Mouse (Mus musculus): Measurements from ENCODE around the gene Ubn1.

Ubn1 gene

GRCm38 (mm10) chr16:5049774-5050234, at the start of gene Ubn1, which contains the start of gene Glyr1:
Ubn1 (plus strand) TSS chr16:5050057.
Glyr1 (minus strand) TSS chr16:5049863.
- peak; percentile 100 for DNase-seq

GRCm38 (mm10) chr16:5000611-5001010, 49.2 kb upstream of the Ubn1 start:
- DNase-seq = no peak

DNA sequence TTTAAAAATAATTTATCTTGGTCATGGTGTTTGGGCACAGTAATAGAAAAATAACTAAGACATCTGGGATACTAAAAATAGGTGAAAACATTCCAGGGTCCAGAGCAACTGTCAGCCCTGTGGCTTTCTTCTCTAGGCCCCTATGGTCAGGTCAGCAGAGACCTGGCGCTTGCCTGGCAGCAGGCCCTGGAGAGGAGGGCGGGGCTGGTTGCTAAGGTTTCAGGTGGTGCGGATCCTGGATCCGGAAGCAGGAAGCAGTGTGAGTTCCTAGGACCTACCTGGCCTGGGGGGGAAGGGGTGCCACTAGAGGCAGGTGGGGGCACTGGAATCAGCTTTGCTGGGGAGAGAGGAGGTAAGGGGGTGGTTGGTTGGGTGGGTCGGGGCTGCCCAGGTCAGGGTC, 42.8 kb upstream of the Ubn1 start, which contains the start of gene Smim22:
Smim22 (plus strand) TSS at position 222 of the 400 bp plus-strand sequence.
- DNase-seq = no peak

GRCm38 (mm10) chr16:5007492-5007891, 42.4 kb upstream of the Ubn1 start:
- DNase-seq = peak; percentile 6

- DNase-seq = no peak
Observed at GRCm38 (mm10) chr16:5008076-5008475, 41.8 kb upstream of the Ubn1 start.

DNA sequence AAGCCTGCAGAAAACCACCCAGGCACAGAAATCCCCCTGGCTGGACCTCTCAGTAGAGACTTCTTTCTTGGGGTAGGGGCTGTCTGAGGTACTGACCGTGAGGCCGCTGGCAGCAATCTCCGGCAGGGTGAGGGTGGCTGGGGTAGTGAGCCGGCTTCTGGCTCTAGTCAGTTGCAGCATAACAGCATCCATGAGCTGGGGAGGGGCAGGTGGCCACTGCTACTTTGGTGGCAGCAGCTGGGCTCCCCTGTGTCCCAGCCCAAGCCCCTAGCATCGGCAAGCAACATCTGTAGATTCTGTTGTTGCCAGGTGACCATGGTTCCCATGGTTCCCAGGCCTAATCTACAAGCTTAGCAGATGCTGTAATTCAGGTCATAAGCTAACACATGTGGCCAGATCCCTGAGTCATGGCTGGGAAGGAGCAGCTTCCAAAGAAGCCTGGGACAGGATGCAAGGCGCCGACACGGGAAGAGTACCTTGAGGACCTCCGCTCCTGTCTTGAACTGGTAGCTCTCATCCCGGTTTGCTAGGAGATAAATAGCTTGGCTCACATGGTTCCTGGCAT, 39.4 kb upstream of the Ubn1 start:
- peak; percentile 22 for DNase-seq

DNA sequence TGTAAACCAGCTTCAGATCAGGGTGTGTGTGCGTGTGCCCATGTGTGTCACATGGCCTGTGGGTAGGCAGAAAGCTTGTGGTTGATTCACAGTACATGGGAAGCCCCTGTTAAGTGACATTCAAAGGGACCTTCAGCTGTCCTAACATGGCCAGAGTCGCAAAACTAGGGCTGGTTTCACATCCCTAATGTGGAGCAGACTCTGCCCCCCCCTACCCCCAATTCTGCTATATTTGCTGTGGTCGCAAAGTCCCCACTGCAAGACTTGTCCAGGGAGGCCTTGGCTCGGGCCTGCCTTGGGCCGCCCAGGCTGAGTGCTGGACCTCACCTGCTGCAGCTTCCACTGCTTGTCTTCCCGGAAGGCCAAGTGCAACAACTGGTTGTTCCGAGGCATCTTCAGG, 38.6 kb upstream of the Ubn1 start:
- no peak for DNase-seq

- DNase-seq = no peak
Observed at GRCm38 (mm10) chr16:5012036-5013005, 37.5 kb upstream of the Ubn1 start.

DNA sequence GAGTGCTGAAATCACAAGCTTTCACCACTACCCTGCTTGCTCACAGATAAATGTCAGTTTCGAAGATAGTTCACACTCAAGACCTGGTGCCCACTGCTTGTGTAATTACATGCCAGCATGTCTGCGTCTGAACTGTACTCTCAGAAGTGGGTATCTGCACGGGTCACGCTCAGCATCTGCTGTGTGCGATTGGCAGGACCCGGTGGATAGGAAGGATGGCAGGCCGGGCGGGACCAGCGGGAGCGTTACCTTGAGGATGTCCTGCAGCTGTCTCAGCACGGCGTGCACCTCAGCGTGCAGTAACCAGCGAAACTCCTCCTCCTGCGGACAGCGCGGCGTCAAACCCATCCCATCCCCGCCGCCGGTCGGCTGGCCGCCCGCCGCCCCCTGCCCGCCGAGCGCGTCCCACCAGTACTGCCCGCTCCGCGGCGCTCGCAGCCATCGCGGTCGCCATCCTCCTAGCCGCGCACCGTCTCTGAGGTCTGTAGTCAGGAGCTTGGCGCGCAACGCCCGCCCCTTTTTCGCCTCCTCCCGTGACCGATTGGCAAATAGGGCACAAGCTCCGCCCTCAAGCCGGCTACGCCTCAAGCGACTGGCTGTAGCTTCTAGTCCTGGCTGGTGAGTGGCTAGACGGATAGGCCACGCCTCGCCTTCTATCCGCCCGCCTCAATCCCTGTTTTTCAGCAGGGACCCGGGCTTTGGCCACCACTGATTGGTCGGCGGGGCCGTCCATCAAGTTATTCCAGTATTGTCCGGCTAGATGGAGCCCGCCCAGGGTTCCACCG, 36.6 kb upstream of the Ubn1 start, which contains the start of gene Rogdi:
Rogdi (minus strand) TSS at position 500 of the 785 bp plus-strand sequence.
- DNase-seq = peak; percentile 100

DNA sequence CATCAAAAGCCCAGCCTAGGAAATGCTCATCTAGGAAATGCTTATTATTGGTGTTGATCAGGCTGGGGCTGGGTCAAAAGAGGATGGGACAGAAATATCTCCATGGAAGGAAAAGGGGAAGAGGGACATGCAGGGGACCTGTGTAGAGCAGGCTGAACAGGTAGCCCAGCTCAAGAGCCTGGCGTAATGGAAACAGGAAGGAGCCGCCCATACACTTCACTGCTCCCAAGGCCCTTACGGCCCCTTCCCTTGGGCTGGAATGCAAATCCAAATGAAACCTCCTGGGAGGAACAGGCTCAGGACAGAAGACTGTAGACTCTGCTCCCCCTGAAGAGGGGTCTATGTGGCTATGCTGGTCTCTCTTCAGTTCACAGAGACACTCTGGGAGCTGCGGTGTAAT, 35.3 kb upstream of the Ubn1 start:
- DNase-seq = no peak

DNA sequence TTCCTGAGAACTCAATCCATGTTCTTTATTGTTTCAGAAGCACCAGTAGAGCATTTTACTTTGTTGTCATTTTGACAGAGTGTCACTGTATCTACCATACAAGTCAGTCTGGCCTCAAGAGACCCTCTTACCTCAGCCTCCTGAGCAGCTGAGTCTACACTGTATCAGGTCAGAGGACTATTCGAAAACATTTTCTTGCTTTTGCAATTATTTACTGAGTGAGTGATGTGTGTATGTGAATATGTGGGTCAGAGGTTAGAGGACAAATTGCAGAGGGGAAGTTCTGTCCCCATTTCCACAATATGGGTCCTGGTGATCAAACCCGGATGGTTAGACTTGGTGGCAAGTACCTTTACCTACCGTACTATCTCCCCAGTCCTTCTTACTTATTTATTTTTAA, 25.8 kb upstream of the Ubn1 start:
- no peak for DNase-seq

DNA sequence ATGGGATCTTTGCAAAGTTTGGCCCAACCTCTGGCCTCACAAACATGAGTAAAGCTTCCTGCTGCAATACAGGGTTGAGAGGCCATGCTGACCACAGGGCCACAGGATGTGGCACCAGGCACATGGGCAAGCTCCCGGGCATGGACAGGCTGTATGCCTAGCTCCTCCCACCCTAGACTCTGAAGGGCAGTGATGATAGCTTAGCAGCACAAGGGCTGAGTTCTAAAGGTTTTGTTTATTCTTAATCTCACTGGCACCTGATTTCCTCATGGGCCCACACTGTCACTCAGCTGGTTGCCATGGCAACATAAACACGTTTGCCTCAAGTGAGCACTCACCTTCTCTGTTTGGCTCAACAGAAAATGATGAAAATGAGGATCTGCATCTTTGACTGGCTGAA, 20.0 kb upstream of the Ubn1 start:
- peak; percentile 8 for DNase-seq

- DNase-seq = no peak
Observed at GRCm38 (mm10) chr16:5035591-5035990, 14.3 kb upstream of the Ubn1 start.

GRCm38 (mm10) chr16:5036649-5037234, 13.1 kb upstream of the Ubn1 start:
- no peak for DNase-seq

DNA sequence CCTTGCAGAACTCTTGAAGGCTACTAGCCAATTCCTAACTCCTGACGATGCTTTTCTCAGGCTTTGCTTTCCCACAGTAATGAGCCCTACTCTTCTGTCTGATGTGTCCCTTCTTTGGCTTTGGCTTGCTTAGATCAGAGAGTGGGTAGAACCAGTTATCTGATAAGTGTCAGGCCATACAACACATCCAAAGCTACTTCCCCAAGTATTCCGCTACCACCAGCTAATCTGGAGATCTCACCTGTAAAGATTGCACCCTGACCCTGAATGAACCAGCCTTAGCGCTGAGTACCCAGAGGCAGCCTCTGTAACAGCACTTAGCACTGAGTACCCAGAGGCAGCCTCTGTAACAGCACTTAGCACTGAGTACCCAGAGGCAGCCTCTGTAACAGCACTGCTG, 4.5 kb upstream of the Ubn1 start:
- no peak for DNase-seq

- no peak for DNase-seq
Observed at GRCm38 (mm10) chr16:5049182-5049773, 579 bp upstream of the Ubn1 start.

GRCm38 (mm10) chr16:5050251-5051110, 624 bp downstream of the Ubn1 start:
- DNase-seq = peak; percentile 83

GRCm38 (mm10) chr16:5058114-5058513, 8.3 kb downstream of the Ubn1 start:
- DNase-seq = peak; percentile 37

DNA sequence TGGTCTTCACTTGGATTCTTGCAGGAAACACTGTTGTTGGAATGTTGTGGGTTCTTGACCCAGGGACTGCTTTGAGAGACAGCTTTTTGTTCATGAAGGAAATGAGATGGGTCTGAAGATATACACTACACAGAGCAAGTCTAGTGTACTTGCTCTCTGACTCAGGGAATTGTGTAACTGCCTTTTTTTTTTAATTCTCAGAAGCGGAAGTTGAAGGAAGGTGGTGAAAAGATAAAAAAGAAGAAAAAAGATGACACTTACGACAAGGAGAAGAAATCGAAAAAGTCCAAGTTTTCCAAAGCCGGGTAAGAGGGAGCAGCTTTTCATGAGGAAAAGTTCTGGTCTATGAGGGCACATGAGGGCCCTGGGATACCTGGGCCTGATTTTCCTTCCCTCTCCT, 13.6 kb downstream of the Ubn1 start:
- no peak for DNase-seq

DNA sequence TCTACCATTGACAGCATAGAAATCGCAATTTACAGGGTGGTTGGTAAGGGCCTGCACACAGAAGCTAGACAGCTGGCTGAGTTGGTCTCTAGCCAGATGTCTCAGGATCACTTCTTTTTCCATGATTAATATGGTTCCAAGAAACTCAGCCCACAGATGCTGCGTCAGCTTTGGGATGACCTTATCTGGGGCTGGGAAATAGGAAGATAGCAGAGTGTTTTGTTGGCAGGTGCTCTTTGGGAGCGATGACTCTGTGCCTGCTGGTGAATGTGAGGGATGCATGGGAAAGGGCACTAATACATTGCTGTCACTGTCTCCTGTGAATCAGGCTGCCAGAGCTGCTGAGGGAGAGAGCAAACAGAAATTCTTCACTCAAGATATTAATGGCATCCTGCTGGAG, 20.5 kb downstream of the Ubn1 start:
- no peak for DNase-seq

DNA sequence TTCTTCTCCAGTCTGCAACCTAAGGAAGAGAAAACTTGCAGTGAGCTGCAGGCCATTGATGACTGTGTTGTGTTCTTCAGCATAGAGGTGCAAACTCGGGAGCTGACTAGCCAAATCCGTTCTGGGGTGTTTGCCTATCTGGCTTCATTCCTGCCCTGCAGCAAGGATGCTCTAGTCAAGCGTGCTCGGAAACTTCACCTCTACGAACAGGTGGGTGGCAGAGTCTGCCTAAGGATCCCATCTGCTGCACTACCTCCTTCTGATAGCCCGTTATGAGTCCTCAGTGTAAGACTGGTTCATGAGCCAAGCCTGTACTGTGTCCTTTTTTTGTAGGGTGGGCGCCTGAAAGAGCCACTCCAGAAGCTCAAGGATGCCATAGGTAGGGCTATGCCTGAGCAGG, 22.1 kb downstream of the Ubn1 start:
- DNase-seq = no peak
